Mouse (Mus musculus) forebrain, embryonic 12.5 days (tissue): ENCODE results near the gene Ube2q1. TPM values are rescaled to one million over a fixed set of nuclear protein-coding genes. Genes with fewer than 3 reads are reported as not detected.

Source experiments
- ATAC-seq: fragments of 200-750 bp; cut with Nextera tagmentation; 2 replicates; pipeline ENCODE4 v1.8.0; 2017; ENCODE audit warnings: moderate TSS enrichment; ENCODE audit not compliant: low FRiP score
- H3K27ac ChIP-seq: fragments of 300-500 bp; sonication (generic); 2 replicates; pipeline ENCODE4 v1.5.1; 2016; ENCODE audit warnings: mild to moderate bottlenecking
- H3K27me3 ChIP-seq: fragments of 300-500 bp; sonication (generic); 2 replicates; pipeline ENCODE4 v1.6.1; 2016; ENCODE audit warnings: mild to moderate bottlenecking
- H3K36me3 ChIP-seq: fragments of 300-500 bp; sonication (generic); replicated peaks from 2 replicates; pipeline ENCODE4 v1.6.1; 2016; ENCODE audit warnings: mild to moderate bottlenecking
- H3K4me1 ChIP-seq: fragments of 300-500 bp; sonication (generic); 2 replicates; pipeline ENCODE4 v1.6.1; 2016
- H3K4me2 ChIP-seq: fragments of 300-500 bp; sonication (generic); 2 replicates; pipeline ENCODE4 v1.6.1; 2016; ENCODE audit warnings: mild to moderate bottlenecking, moderate library complexity
- H3K4me3 ChIP-seq: fragments of 300-500 bp; sonication (generic); replicated peaks from 2 replicates; pipeline ENCODE4 v1.5.1; 2016; ENCODE audit warnings: mild to moderate bottlenecking
- H3K9ac ChIP-seq: fragments of 300-500 bp; sonication (generic); 2 replicates; pipeline ENCODE4 v1.6.1; 2016; ENCODE audit warnings: mild to moderate bottlenecking
- H3K9me3 ChIP-seq: fragments of 300-500 bp; sonication (generic); 2 replicates; pipeline ENCODE4 v1.6.1; 2016
- whole genome bisulfite sequencing: fragments of 180-500 bp; shearing (Covaris S2); methylation state at CpG from one replicate; pipeline ENCODE4 v1.1.7; 2016; 5-methylcytosine and 5-hydroxymethylcytosine counted together
- polyA plus RNA-seq: library from polyadenylated mRNA; unstranded; fragments of >200 nt; fragmentation: Nextera tagmentation; extraction: Ambion mirVana; gene quantifications from 2 replicates; pipeline ENCODE4 v1.2.1, GENCODE M21; 2016

Gene Ube2q1
- polyA plus RNA-seq, 1 experiment from 2014 or later, result 19.3 TPM

DNA sequence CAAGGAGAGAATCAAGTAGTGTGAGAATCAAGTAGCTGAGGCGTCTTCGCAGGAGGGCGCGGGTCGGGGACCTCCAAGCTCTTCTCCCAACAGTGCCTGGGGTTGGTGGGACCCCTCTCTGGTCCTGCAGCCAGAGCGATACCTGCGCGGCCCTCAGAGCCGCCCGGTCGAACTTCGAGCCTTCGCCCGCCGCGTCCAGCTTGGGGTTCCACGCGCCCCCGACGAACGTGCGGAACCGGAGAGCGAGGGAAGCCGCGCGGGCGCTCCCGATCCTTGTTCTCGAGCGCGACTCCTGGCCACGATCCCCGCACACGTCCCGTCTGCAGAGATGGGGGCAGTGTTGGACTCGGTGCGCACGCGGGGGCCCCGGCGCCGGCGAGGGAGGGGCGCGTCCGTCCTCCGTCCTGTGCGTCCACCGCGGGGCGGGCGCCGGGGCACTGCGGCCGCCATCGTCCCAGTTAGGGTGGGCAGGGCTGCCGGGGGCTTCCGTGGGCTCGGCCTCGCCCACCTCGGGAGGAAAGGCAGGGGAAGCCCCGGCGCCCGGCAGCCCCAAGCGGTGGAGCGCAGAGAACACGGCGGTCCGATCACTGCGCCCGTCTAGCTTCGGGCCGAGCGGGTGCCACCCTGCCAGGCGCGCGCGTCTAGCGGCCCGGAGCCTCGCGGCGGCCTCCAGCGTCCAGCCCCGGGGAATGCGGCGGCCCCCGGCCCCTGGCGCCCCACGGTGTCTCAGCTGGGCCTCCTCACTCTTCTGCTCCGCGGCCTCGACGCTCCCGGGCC, 57.6 kb downstream of the Ube2q1 start, which contains the start of gene She:
Gene She, plus strand, starts transcription at position 556 of the 777 bp plus-strand sequence.
- 2% methylated on average over 74 of the region's 96 CpGs for WGBS
- no peak within 1 kb of the TSS for H3K27ac ChIP-seq
- no peaks in the 10 kb centered on the region; the same call in 1 of the 2 replicates for H3K9me3 ChIP-seq
- peak within 1 kb of the TSS; percentile 29 for H3K9ac ChIP-seq
- H3K4me3 ChIP-seq, result peak within 1 kb of the TSS; percentile 35
- peaks cover 11% of the 10 kb centered on the region for H3K4me1 ChIP-seq
- ATAC-seq, result no peak
- H3K27me3 ChIP-seq, result peaks cover 68% of the 10 kb centered on the region
- peak within 1 kb of the TSS; percentile 48 for H3K4me2 ChIP-seq
- no peaks in the 10 kb centered on the region for H3K36me3 ChIP-seq

Other genes starting within 250 kb of the Ube2q1 start
- 22.1 and 28.5 TPM in 2 replicates for gene Adar, start 58.6 kb upstream of the Ube2q1 start, polyA plus RNA-seq
- gene Chrnb2, start 9.0 kb upstream of the Ube2q1 start, polyA plus RNA-seq, result 18.9 and 21.3 TPM in 2 replicates
- gene She, start 57.8 kb downstream of the Ube2q1 start, polyA plus RNA-seq, result 1.7 and 1.8 TPM in 2 replicates
- 0.29 and 0.42 TPM in 2 replicates for gene Il6ra, start 139.6 kb downstream of the Ube2q1 start, polyA plus RNA-seq
- gene Atp8b2, start 189.9 kb downstream of the Ube2q1 start, polyA plus RNA-seq, result 14.4 and 15.2 TPM in 2 replicates
- gene Hax1, start 225.2 kb downstream of the Ube2q1 start, polyA plus RNA-seq, result 145 and 150 TPM in 2 replicates